Comparison of ENCODE assay signal across 20 mouse cellular contexts in the genomic region with DNA sequence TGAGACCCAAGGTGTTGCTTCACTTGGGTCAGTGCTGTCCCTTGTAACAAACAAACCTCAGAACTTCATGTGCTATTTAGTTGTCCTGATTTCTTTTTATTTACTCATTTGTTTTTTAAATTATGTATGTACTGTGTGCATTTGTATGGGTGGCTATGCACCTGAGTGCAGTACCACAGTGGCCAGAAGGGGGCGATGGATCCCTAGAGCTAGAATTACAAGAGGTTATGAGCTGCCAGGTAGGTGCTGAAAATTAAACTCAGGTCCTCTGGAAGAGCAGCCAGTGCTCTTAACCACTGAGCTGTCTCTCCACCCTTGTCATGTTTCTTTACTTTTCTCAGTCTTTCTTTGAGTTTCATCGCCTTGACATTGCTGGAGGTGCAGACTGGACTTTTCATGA. TPM values are rescaled to one million over a fixed set of nuclear protein-coding genes. Genes with fewer than 3 reads are reported as not detected.
DNase-seq lines count a peak whose midpoint lies in the region; ATAC-seq and TF ChIP-seq lines count a peak whose summit lies in the region.
"Had no signal": no experiment of that assay in that cellular context is flagged by ENCODE, and none has a peak within 500 bp of the region (broad histone marks: within the 10 kb centered on the region; RNA-seq: fewer than 3 reads in every experiment).

No protein-coding gene starts in this region.

- no peak overlapping the region for H3K4me2 ChIP-seq in hindbrain, postnatal 0 days (ENCODE audit: low read depth, low read length)
- H3K4me2 ChIP-seq in lung, embryonic 14.5 days = no peak overlapping the region
- H3K4me2 ChIP-seq: forebrain, embryonic 15.5 days; hindbrain, embryonic 13.5 days; intestine, embryonic 15.5 days; limb, embryonic 13.5 days; midbrain, embryonic 15.5 days had no signal

- no peak overlapping the region for H3K9ac ChIP-seq in hindbrain, postnatal 0 days (replicated peaks; ENCODE audit: low read length)
- H3K9ac ChIP-seq in lung, embryonic 14.5 days = no peak overlapping the region
- H3K9ac ChIP-seq: forebrain, embryonic 15.5 days; hindbrain, embryonic 13.5 days; intestine, embryonic 15.5 days; limb, embryonic 13.5 days; midbrain, embryonic 15.5 days had no signal

- no peak overlapping the region for H3K4me3 ChIP-seq in hindbrain, postnatal 0 days (ENCODE audit: low read length)
- H3K4me3 ChIP-seq in hindbrain, embryonic 10.5 days = no peak overlapping the region
- H3K4me3 ChIP-seq in lung, embryonic 14.5 days (ENCODE audit: low read depth, low read length) = no peak overlapping the region
- H3K4me3 ChIP-seq: erythroblast, embryonic 14.5 days; forebrain, embryonic 15.5 days; hindbrain, embryonic 13.5 days; intestine, embryonic 15.5 days; limb, embryonic 13.5 days; midbrain, embryonic 15.5 days had no signal

- peaks cover 4% of the 10 kb centered on the region; the same call in 1 of the 2 replicates for H3K4me1 ChIP-seq in hindbrain, postnatal 0 days (ENCODE audit: insufficient read depth, low read length)
- no peaks in the 10 kb centered on the region for H3K4me1 ChIP-seq in hindbrain, embryonic 10.5 days (replicated peaks)
- H3K4me1 ChIP-seq in lung, embryonic 14.5 days (ENCODE audit: insufficient read depth) = no peaks in the 10 kb centered on the region
- H3K4me1 ChIP-seq: forebrain, embryonic 15.5 days; hindbrain, embryonic 13.5 days; intestine, embryonic 15.5 days; midbrain, embryonic 15.5 days had no signal

- H3K36me3 ChIP-seq in hindbrain, postnatal 0 days (ENCODE audit: insufficient read depth, low read length) = no peaks in the 10 kb centered on the region
- H3K36me3 ChIP-seq in hindbrain, embryonic 10.5 days = peaks cover 19% of the 10 kb centered on the region; the same call in 1 of the 2 replicates
- no peaks in the 10 kb centered on the region for H3K36me3 ChIP-seq in lung, embryonic 14.5 days (ENCODE audit: insufficient read depth)
- H3K36me3 ChIP-seq: forebrain, embryonic 15.5 days; hindbrain, embryonic 13.5 days; intestine, embryonic 15.5 days; limb, embryonic 13.5 days; midbrain, embryonic 15.5 days had no signal

- DNase-seq in hindbrain, postnatal 0 days (ENCODE audit: low spot score) = no peak
- DNase-seq in hindbrain, embryonic 10.5 days (ENCODE audit: low spot score) = no peak
- DNase-seq in lung, embryonic 14.5 days = no peak
- DNase-seq in lung, postnatal 4 days = no peak
- peak; percentile 62 for DNase-seq in R1 (ENCODE audit: low read depth, low spot score)
- peak; percentile 35 for DNase-seq in testis, postnatal 14 days (ENCODE audit: low spot score)
- DNase-seq in urinary bladder, postnatal 14 days (ENCODE audit: low spot score) = no peak
- DNase-seq: adrenal gland, postnatal 10 days; cerebellum, adult 18-20 months; kidney, postnatal 14 days; lung, adult 18-20 months; spleen, adult 18-20 months; thymus, postnatal 14 days had no signal

- ATAC-seq in hindbrain, postnatal 0 days = no peak
- ATAC-seq in lung, embryonic 14.5 days (ENCODE audit: insufficient read depth) = no peak
- ATAC-seq: forebrain, embryonic 15.5 days; intestine, embryonic 15.5 days; midbrain, embryonic 15.5 days had no signal

- no peak overlapping the region for H3K27ac ChIP-seq in hindbrain, postnatal 0 days
- no peak overlapping the region for H3K27ac ChIP-seq in hindbrain, embryonic 10.5 days
- no peak overlapping the region for H3K27ac ChIP-seq in lung, embryonic 14.5 days (ENCODE audit: low read depth)
- H3K27ac ChIP-seq: forebrain, embryonic 15.5 days; hindbrain, embryonic 13.5 days; intestine, embryonic 15.5 days; limb, embryonic 13.5 days; midbrain, embryonic 15.5 days had no signal

- whole genome bisulfite sequencing in hindbrain, postnatal 0 days = 72% methylated on average over 2 of the region's 2 CpGs
- WGBS in hindbrain, embryonic 10.5 days = 65% methylated on average over 2 of the region's 2 CpGs
- 58% methylated on average over 2 of the region's 2 CpGs for WGBS in lung, embryonic 14.5 days

- no peaks in the 10 kb centered on the region for H3K27me3 ChIP-seq in hindbrain, postnatal 0 days (ENCODE audit: insufficient read depth, low read length)
- no peaks in the 10 kb centered on the region for H3K27me3 ChIP-seq in hindbrain, embryonic 10.5 days (ENCODE audit: insufficient read depth, poor library complexity, severe bottlenecking)
- no peaks in the 10 kb centered on the region for H3K27me3 ChIP-seq in lung, embryonic 14.5 days (ENCODE audit: insufficient read depth, low read length)
- H3K27me3 ChIP-seq: forebrain, embryonic 15.5 days; hindbrain, embryonic 13.5 days; intestine, embryonic 15.5 days; limb, embryonic 13.5 days; midbrain, embryonic 15.5 days had no signal

- no peaks in the 10 kb centered on the region for H3K9me3 ChIP-seq in hindbrain, postnatal 0 days (ENCODE audit: low read length)
- H3K9me3 ChIP-seq in hindbrain, embryonic 10.5 days = peaks cover 7% of the 10 kb centered on the region; the same call in 1 of the 2 replicates
- H3K9me3 ChIP-seq in lung, embryonic 14.5 days (ENCODE audit: low read depth, low read length) = peaks cover 4% of the 10 kb centered on the region; the same call in 1 of the 2 replicates
- H3K9me3 ChIP-seq: forebrain, embryonic 15.5 days; hindbrain, embryonic 13.5 days; intestine, embryonic 15.5 days; limb, embryonic 13.5 days; midbrain, embryonic 15.5 days had no signal

- 0 out of 2 replicates have a peak, but pooled peaks have one; percentile 21 for TF ChIP-seq CTCF in hindbrain, postnatal 0 days (IDR thresholded peaks at IDR 0.05; ENCODE audit: low read depth)
- peak; percentile 45 for TF ChIP-seq CTCF in lung, embryonic 14.5 days (IDR thresholded peaks at IDR 0.05; ENCODE audit: low read depth)

RNA-seq across cellular contexts. Expression of gene Tmem132c, which starts 11.7 kb away (rescaled TPM):
- 46.0 and 52.7 TPM in 2 replicates for total RNA-seq in hindbrain, postnatal 0 days (2014; rRNA removed)
- 12.9 and 13.5 TPM in 2 replicates for polyA plus RNA-seq in hindbrain, postnatal 0 days (2015; fragmentation: Nextera tagmentation; extraction: Ambion mirVana)
- 24.0 and 33.2 TPM in 2 replicates for polyA plus RNA-seq in hindbrain, embryonic 10.5 days (2016; fragmentation: Nextera tagmentation; extraction: Ambion mirVana)
- polyA plus RNA-seq in lung, embryonic 14.5 days (2014; fragmentation: Nextera tagmentation; extraction: Ambion mirVana) = 23.3 and 28.5 TPM in 2 replicates
- total RNA-seq: common myeloid progenitor, adult 5-6 weeks had no signal
- polyA plus RNA-seq: erythroblast, embryonic 14.5 days had no signal

Comparison
In these comparisons a context has a peak if more than half of its experiments do, and no peak if none do; other contexts are left out.
1. DNase-seq: peak in R1 (single experiment) and testis, postnatal 14 days (single experiment); none in hindbrain, postnatal 0 days (single experiment), hindbrain, embryonic 10.5 days (single experiment), lung, embryonic 14.5 days (single experiment), lung, postnatal 4 days (0 of 2) and urinary bladder, postnatal 14 days (single experiment).